Mouse (Mus musculus): ENCODE results near the gene Asap3.

GRCm38 (mm10) chr4:136290781-136291595 is 84.8 kb downstream of the Asap3 start:
- TF ChIP-seq POLR2A (IDR thresholded peaks at IDR 0.05; ENCODE audit: extremely low read depth, insufficient read depth, low read length) = no peak
- no peak for TF ChIP-seq CTCF (IDR thresholded peaks at IDR 0.05; ENCODE audit: low read depth, low read length)

Measured in liver, adult 2 months (tissue).